ENCODE assay signal across 8 mouse cellular contexts in the genomic region with DNA sequence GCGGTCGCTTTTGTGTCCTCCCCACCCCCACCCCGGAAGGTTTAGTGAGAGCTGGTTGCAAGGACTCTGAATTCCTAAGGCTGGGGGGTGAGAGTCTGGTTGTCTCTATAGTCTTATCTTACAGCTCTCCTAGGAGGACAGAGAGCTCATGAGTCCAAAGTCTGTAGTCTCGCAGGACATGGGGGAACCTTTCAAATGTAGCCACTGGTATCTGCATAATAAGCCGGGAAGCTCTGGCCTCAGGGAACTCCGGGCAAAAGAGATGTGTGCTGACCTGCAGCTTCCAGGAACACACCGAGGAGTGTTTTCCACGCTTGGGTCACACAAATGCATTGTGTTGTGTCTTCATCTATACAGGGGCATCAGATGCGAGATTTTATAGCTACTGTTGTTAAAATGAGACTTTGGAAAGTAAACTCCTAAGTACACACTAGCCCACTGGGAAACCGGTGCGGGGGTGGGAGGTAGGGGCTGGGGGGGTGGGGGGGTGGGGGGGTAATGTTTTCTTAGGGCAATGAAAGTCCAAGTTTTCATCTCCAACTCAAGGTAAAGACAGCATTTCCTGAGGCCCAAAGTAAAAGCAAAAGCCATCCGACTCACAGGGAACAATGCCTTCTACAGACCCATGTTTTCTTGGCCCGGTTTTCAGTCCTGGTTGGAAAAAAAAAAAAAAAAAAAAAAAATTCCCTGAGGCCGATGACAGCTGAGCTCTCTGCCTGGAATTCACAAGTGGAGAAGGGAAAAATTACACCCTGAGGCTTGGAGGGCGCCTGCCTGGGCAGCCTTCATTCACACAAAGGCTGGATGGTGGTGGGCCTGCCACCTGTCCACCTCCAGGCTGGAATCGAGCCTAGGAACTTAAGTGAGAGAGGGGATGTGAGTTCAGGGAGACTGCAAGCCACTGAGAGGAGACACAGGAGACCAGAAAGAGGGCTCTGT. TPM values are rescaled to one million over a fixed set of nuclear protein-coding genes. Genes with fewer than 3 reads are reported as not detected.
DNase-seq lines count a peak whose midpoint lies in the region; ATAC-seq and TF ChIP-seq lines count a peak whose summit lies in the region.

No protein-coding gene starts in this region.

- H3K36me3 ChIP-seq in liver, adult 2 months (ENCODE audit: control insufficient read depth, insufficient read depth, low read length), result no peaks in the 10 kb centered on the region
- H3K36me3 ChIP-seq in forebrain, embryonic 15.5 days, result no peaks in the 10 kb centered on the region
- H3K36me3 ChIP-seq in kidney, adult 2 months (ENCODE audit: control insufficient read depth, insufficient read depth, low read length), result no peaks in the 10 kb centered on the region
- no peaks in the 10 kb centered on the region for H3K36me3 ChIP-seq in small intestine, adult 2 months (ENCODE audit: control insufficient read depth, insufficient read depth, low read length)

- H3K27ac ChIP-seq in liver, adult 2 months (replicated peaks; ENCODE audit: insufficient read depth, low read depth, low read length), result peak overlapping the region; percentile 11; the same call in 1 of the 2 replicates
- no peak overlapping the region for H3K27ac ChIP-seq in forebrain, embryonic 15.5 days (replicated peaks)
- peak overlapping the region; percentile 66 for H3K27ac ChIP-seq in kidney, adult 2 months (ENCODE audit: insufficient read depth, low read depth, low read length)
- H3K27ac ChIP-seq in small intestine, adult 2 months (ENCODE audit: insufficient read depth, low read depth, low read length), result peak overlapping the region; percentile 7; the same call in 1 of the 2 replicates

- 0 out of 2 replicates have a peak, but pooled peaks have one; percentile 44 for ATAC-seq in forebrain, embryonic 15.5 days (replicated peaks)
- no peak for ATAC-seq in inflammation-experienced regulatory T-cells, adult 6 months

- peak overlapping the region; percentile 45 for H3K4me3 ChIP-seq in liver, adult 2 months (ENCODE audit: insufficient read depth, low read depth, low read length)
- H3K4me3 ChIP-seq in forebrain, embryonic 15.5 days, result no peak overlapping the region
- H3K4me3 ChIP-seq in kidney, adult 2 months (ENCODE audit: insufficient read depth, low read depth, low read length), result peak overlapping the region; percentile 14
- H3K4me3 ChIP-seq in small intestine, adult 2 months (ENCODE audit: low read depth, low read length), result peak overlapping the region; percentile 46

- peak overlapping the region; percentile 0; the same call in 1 of the 2 replicates for H3K9ac ChIP-seq in liver, adult 2 months (ENCODE audit: low read depth, low read length)
- no peak overlapping the region for H3K9ac ChIP-seq in forebrain, embryonic 15.5 days (replicated peaks)

- peaks cover 5% of the 10 kb centered on the region; the same call in 1 of the 2 replicates for H3K4me1 ChIP-seq in liver, adult 2 months (ENCODE audit: control insufficient read depth, insufficient read depth, low read length)
- no peaks in the 10 kb centered on the region; the same call in 1 of the 2 replicates for H3K4me1 ChIP-seq in forebrain, embryonic 15.5 days
- peaks cover 4% of the 10 kb centered on the region; the same call in 1 of the 2 replicates for H3K4me1 ChIP-seq in kidney, adult 2 months (ENCODE audit: control insufficient read depth, insufficient read depth, low read length)
- H3K4me1 ChIP-seq in small intestine, adult 2 months (ENCODE audit: control insufficient read depth, insufficient read depth, insufficient read length, low read length), result peaks cover 12% of the 10 kb centered on the region

- H3K79me2 ChIP-seq in liver, adult 2 months (ENCODE audit: control insufficient read depth, insufficient read depth, low read length), result no peaks in the 10 kb centered on the region

- H3K4me2 ChIP-seq in forebrain, embryonic 15.5 days (replicated peaks), result no peak overlapping the region

- no peaks in the 10 kb centered on the region for H3K27me3 ChIP-seq in liver, adult 2 months (ENCODE audit: control insufficient read depth, insufficient read depth, low read length)
- no peaks in the 10 kb centered on the region for H3K27me3 ChIP-seq in forebrain, embryonic 15.5 days
- H3K27me3 ChIP-seq in kidney, adult 2 months (replicated peaks; ENCODE audit: control insufficient read depth, insufficient read depth, low read length), result no peaks in the 10 kb centered on the region
- H3K27me3 ChIP-seq in small intestine, adult 2 months (ENCODE audit: control insufficient read depth, insufficient read depth, low read length), result no peaks in the 10 kb centered on the region

- H3K9me3 ChIP-seq in forebrain, embryonic 15.5 days, result no peaks in the 10 kb centered on the region

- no peak for TF ChIP-seq POLR2A in liver, adult 2 months (IDR thresholded peaks at IDR 0.05; ENCODE audit: extremely low read depth, insufficient read depth, low read length)
- no peak for TF ChIP-seq POLR2A in kidney, adult 2 months (IDR thresholded peaks at IDR 0.05; ENCODE audit: low read depth, low read length)
- no peak for TF ChIP-seq POLR2A in small intestine, adult 2 months (IDR thresholded peaks at IDR 0.05; ENCODE audit: low read depth, low read length)

- TF ChIP-seq CTCF in liver, adult 2 months (IDR thresholded peaks at IDR 0.05; ENCODE audit: low read depth, low read length), result no peak
- TF ChIP-seq CTCF in kidney, adult 2 months (conservative IDR thresholded peaks at IDR 0.05; ENCODE audit: insufficient read depth, insufficient read length, low read depth, low read length), result no peak
- TF ChIP-seq CTCF in small intestine, adult 2 months (IDR thresholded peaks at IDR 0.05; ENCODE audit: extremely low read depth, insufficient read length, insufficient replicate concordance, low read depth, low read length), result no peak

- 19% methylated on average over 16 of the region's 16 CpGs for WGBS in liver, adult 2 months
- 37% methylated on average over 16 of the region's 16 CpGs for WGBS in forebrain, embryonic 15.5 days
- 29% methylated on average over 16 of the region's 16 CpGs for WGBS in kidney, adult 2 months
- 15% methylated on average over 16 of the region's 16 CpGs for WGBS in small intestine, adult 2 months

- DNase-seq in liver, adult 2 months (ENCODE audit: extremely low read depth, low read depth, low spot score), result peak; percentile 54
- DNase-seq in liver, result no peak
- DNase-seq in kidney, adult 2 months, result peak; percentile 41
- DNase-seq in urinary bladder, adult 2 months (ENCODE audit: low spot score), result no peak
- DNase-seq in layer of hippocampus, adult 18-20 months (ENCODE audit: low spot score in 2 of 2), result no peak

RNA-seq across cellular contexts. Expression of a gene that starts 4.5 kb away (rescaled TPM):
- total RNA-seq in liver, adult 2 months (2014; rRNA removed), result 9.6 and 9.9 TPM in 2 replicates
- polyA plus RNA-seq in liver, adult 2 months (2012; rRNA removed), result 2.5 and 4.2 TPM in 2 replicates
- 41.3 and 44.0 TPM in 2 replicates for polyA plus RNA-seq in forebrain, embryonic 15.5 days (2015; fragmentation: Nextera tagmentation; extraction: Ambion mirVana)
- 13.4 and 13.6 TPM in 2 replicates for polyA plus RNA-seq in kidney, adult 2 months (2012; rRNA removed)
- polyA plus RNA-seq in small intestine, adult 2 months (2012; rRNA removed), result 2.7 and 5.2 TPM in 2 replicates
- 10 to 100 TPM; 52.1 to 67.1 (median 63.0) TPM for polyA plus RNA-seq in inflammation-experienced regulatory T-cells, adult 6 months (2017; shearing (Covaris generic))
- polyA plus RNA-seq in urinary bladder, adult 2 months (2012; rRNA removed), result 37.4 and 40.3 TPM in 2 replicates
- total RNA-seq in layer of hippocampus, adult 18-20 months (2021), result 10 to 100 TPM; 18.8 to 21.8 TPM

Comparison
In these comparisons a context has a peak if more than half of its experiments do, and no peak if none do; other contexts are left out.
1. DNase-seq: peak in liver, adult 2 months (single experiment) and kidney, adult 2 months (single experiment); none in liver (single experiment), urinary bladder, adult 2 months (single experiment) and layer of hippocampus, adult 18-20 months (0 of 2).